Mouse (Mus musculus) natural killer cell, adult 2 months (primary cell): ENCODE results near the gene Sgcb.
"Not testable (repeated sequence)": the region's sequence is repeated elsewhere in the genome, so short reads cannot be mapped to it uniquely, and the experiment has no call there.

Experiments used
- DNase-seq, 2 experiments: peaks; one replicate each; pipeline ENCODE4 v3.0.0; 2022; ENCODE audit warnings: low spot score in 2 of 2

Gene Sgcb

GRCm38 (mm10) chr5:73633141-73633540, 14.4 kb downstream of the Sgcb start:
- peak; percentile 50 to 60 for DNase-seq

GRCm38 (mm10) chr5:73632291-73632690, 15.3 kb downstream of the Sgcb start, which contains the start of gene Lrrc66:
Gene Lrrc66, minus strand, starts transcription at chr5:73632526.
- no peak for DNase-seq

GRCm38 (mm10) chr5:73631001-73631558, 16.5 kb downstream of the Sgcb start:
- no peak for DNase-seq

- peak in 1 of 2 experiments; percentile 7 for DNase-seq
Observed at GRCm38 (mm10) chr5:73630141-73630540, 17.4 kb downstream of the Sgcb start.

- no peak for DNase-seq
Observed at GRCm38 (mm10) chr5:73627991-73628390, 19.6 kb downstream of the Sgcb start.

- no peak for DNase-seq
Observed at GRCm38 (mm10) chr5:73627559-73627958, 20.0 kb downstream of the Sgcb start.

GRCm38 (mm10) chr5:73626842-73627241, 20.7 kb downstream of the Sgcb start:
- DNase-seq = no peak

GRCm38 (mm10) chr5:73625505-73625904, 22.1 kb downstream of the Sgcb start:
- no peak for DNase-seq

GRCm38 (mm10) chr5:73618969-73619368, 28.6 kb downstream of the Sgcb start:
- no peak for DNase-seq

- DNase-seq = no peak
Observed at GRCm38 (mm10) chr5:73615211-73615610, 32.4 kb downstream of the Sgcb start.

GRCm38 (mm10) chr5:73613296-73613695, 34.3 kb downstream of the Sgcb start:
- DNase-seq = no peak

- DNase-seq = no peak
Observed at GRCm38 (mm10) chr5:73611071-73611470, 36.5 kb downstream of the Sgcb start.

- DNase-seq = no peak
Observed at GRCm38 (mm10) chr5:73604964-73605363, 42.6 kb downstream of the Sgcb start.

- no peak for DNase-seq
Observed at GRCm38 (mm10) chr5:73604542-73604941, 43.0 kb downstream of the Sgcb start.

GRCm38 (mm10) chr5:73602865-73603264, 44.7 kb downstream of the Sgcb start:
- no peak for DNase-seq

- DNase-seq = no peak
Observed at GRCm38 (mm10) chr5:73601361-73601763, 46.2 kb downstream of the Sgcb start.

- no peak for DNase-seq
Observed at GRCm38 (mm10) chr5:73599991-73600390, 47.6 kb downstream of the Sgcb start.

GRCm38 (mm10) chr5:73598943-73599695, 48.5 kb downstream of the Sgcb start:
- DNase-seq = no peak

GRCm38 (mm10) chr5:73587119-73587518, 60.5 kb downstream of the Sgcb start:
- DNase-seq = no peak

GRCm38 (mm10) chr5:73586597-73586996, 61.0 kb downstream of the Sgcb start:
- DNase-seq = no peak

- no peak for DNase-seq
Observed at GRCm38 (mm10) chr5:73585212-73586115, 62.1 kb downstream of the Sgcb start.

GRCm38 (mm10) chr5:73584011-73584410, 63.6 kb downstream of the Sgcb start:
- not testable (repeated sequence) for DNase-seq
